Mouse (Mus musculus) cortical plate, adult 2 months (tissue): ENCODE measurements around the gene Zfp37.

Source experiments
- CTCF ChIP-seq: fragments of 200-500 bp; IDR thresholded peaks from 2 replicates; pipeline ENCODE4 v1.5.1; 2011; ENCODE audit warnings: mild to moderate bottlenecking, control low read depth, low read length; ENCODE audit not compliant: insufficient read depth; ENCODE audit errors: extremely low read depth
- POLR2A ChIP-seq: fragments of 200-500 bp; IDR thresholded peaks from 2 replicates; pipeline ENCODE4 v1.6.1; 2011; ENCODE audit warnings: mild to moderate bottlenecking, low read length, control low read depth; ENCODE audit not compliant: insufficient read depth; ENCODE audit errors: extremely low read depth

- TF ChIP-seq CTCF (no peak), POLR2A (no peak)
Observed at GRCm38 (mm10) chr4:62272696-62273095, 41.8 kb upstream of the Zfp37 start.
